Mouse (Mus musculus) retina, postnatal 7 days (tissue): Measurements from ENCODE around the gene Sumo1.
"Not testable (repeated sequence)": the region's sequence is repeated elsewhere in the genome, so short reads cannot be mapped to it uniquely, and the experiment has no call there.

Experiments
- DNase-seq: peaks from one replicate; pipeline ENCODE4 v3.0.0-alpha.2; 2012; ENCODE audit warnings: low read depth, low spot score

Gene Sumo1

GRCm38 (mm10) chr1:59636349-59636748, 34.3 kb downstream of the Sumo1 start:
- no peak for DNase-seq

- no peak for DNase-seq
Measured at GRCm38 (mm10) chr1:59633056-59633455, 37.6 kb downstream of the Sumo1 start.

- DNase-seq: no peak
Measured at GRCm38 (mm10) chr1:59631986-59632659, 38.5 kb downstream of the Sumo1 start.

GRCm38 (mm10) chr1:59630356-59630755, 40.3 kb downstream of the Sumo1 start:
- not testable (repeated sequence) for DNase-seq

- DNase-seq: no peak
Measured at GRCm38 (mm10) chr1:59629194-59629593, 41.4 kb downstream of the Sumo1 start.

GRCm38 (mm10) chr1:59625410-59625809, 45.2 kb downstream of the Sumo1 start:
- DNase-seq: no peak

- DNase-seq: peak; percentile 76
Measured at GRCm38 (mm10) chr1:59623325-59624017, 47.2 kb downstream of the Sumo1 start.

- DNase-seq: no peak
Measured at GRCm38 (mm10) chr1:59619201-59619600, 51.4 kb downstream of the Sumo1 start.

- DNase-seq: no peak
Measured at GRCm38 (mm10) chr1:59615021-59615420, 55.6 kb downstream of the Sumo1 start.

- no peak for DNase-seq
Measured at GRCm38 (mm10) chr1:59613795-59614194, 56.8 kb downstream of the Sumo1 start.

- DNase-seq: no peak
Measured at GRCm38 (mm10) chr1:59610929-59611328, 59.7 kb downstream of the Sumo1 start.

- no peak for DNase-seq
Measured at GRCm38 (mm10) chr1:59609896-59610295, 60.7 kb downstream of the Sumo1 start.

GRCm38 (mm10) chr1:59609458-59609857, 61.2 kb downstream of the Sumo1 start:
- no peak for DNase-seq

- DNase-seq: no peak
Measured at GRCm38 (mm10) chr1:59608920-59609319, 61.7 kb downstream of the Sumo1 start.

GRCm38 (mm10) chr1:59608125-59608762, 62.4 kb downstream of the Sumo1 start:
- no peak for DNase-seq

GRCm38 (mm10) chr1:59607071-59607470, 63.6 kb downstream of the Sumo1 start:
- DNase-seq: no peak

GRCm38 (mm10) chr1:59606479-59606878, 64.2 kb downstream of the Sumo1 start:
- no peak for DNase-seq

GRCm38 (mm10) chr1:59603893-59604292, 66.7 kb downstream of the Sumo1 start:
- no peak for DNase-seq

GRCm38 (mm10) chr1:59603417-59603712, 67.3 kb downstream of the Sumo1 start:
- DNase-seq: no peak

GRCm38 (mm10) chr1:59602531-59603416, 67.9 kb downstream of the Sumo1 start:
- no peak for DNase-seq

- DNase-seq: no peak
Measured at GRCm38 (mm10) chr1:59595609-59596008, 75.0 kb downstream of the Sumo1 start.
